Mouse (Mus musculus): ENCODE results near the gene Slc35e1.

DNA sequence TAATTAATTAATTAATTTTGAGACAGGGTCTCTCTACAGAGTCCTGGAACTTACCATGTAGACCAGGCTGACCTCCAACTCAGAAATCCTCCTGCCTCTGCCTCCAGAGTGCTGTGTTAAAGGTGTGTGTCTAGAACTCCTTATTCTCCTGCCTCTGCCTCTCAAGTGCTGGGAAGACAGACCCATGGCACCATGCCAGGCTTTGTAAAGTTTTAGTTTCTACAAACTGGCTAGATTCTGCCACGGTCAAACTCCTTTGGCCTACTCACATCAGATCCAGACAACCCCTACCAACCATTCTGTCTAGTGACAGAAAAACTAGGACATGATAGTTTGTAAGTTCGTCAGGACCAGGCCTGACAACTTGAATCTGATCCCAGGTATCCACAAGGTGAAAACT lies 1.4 kb downstream of the Slc35e1 start:
- TF ChIP-seq POLR2A (IDR thresholded peaks at IDR 0.05; ENCODE audit: low read depth, low read length) (no peak), CTCF (IDR thresholded peaks at IDR 0.05; ENCODE audit: extremely low read depth, insufficient read length, insufficient replicate concordance, low read depth, low read length) (no peak)

All from small intestine, adult 2 months (tissue).